Mouse (Mus musculus) small intestine, adult 2 months (tissue): ENCODE data around the gene Mapk1ip1l.

Experiments
- CTCF ChIP-seq: fragments of 200-500 bp; IDR thresholded peaks from 2 replicates; pipeline ENCODE4 v1.5.1; 2012; ENCODE audit warnings: low read depth, mild to moderate bottlenecking, control low read depth, inconsistent platforms, low read length, moderate library complexity, mixed read lengths; ENCODE audit not compliant: insufficient replicate concordance, insufficient read length; ENCODE audit errors: extremely low read depth
- POLR2A ChIP-seq: fragments of 200-500 bp; IDR thresholded peaks from 2 replicates; pipeline ENCODE4 v1.6.1; 2012; ENCODE audit warnings: low read depth, mild to moderate bottlenecking, control low read depth, inconsistent platforms, low read length, moderate library complexity

DNA sequence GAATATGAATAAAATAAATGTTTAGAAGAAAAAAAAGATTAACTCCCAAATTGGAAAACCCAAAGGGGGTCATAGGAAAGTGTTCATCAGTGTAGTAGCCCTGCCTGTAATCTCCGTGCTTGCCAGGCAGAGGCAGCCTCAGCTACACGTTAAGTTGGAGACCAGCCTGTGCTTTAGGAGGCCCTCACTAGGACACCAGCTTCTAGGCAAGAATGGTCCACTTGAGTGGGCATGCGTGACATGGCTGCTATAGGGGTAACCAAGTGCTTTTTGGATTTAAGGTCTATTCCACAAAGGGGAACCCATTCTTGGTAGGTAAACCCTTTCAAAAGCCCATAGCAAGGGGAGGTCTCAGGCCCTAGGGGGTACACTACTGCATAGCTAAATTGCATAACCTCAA, 22.6 kb upstream of the Mapk1ip1l start:
- TF ChIP-seq CTCF (no peak), POLR2A (no peak)
